Mouse (Mus musculus) CD4-positive, CD25-positive, alpha-beta regulatory T cell, adult 9 weeks (primary cell): ENCODE measurements around the gene Dlx4. TPM values are rescaled to one million over a fixed set of nuclear protein-coding genes. Genes with fewer than 3 reads are reported as not detected.

Experiments used
- polyA plus RNA-seq: library from polyadenylated mRNA; unstranded; fragments of 100-300 nt; shearing (Covaris generic); gene quantifications from one replicate; pipeline ENCODE4 v1.2.1, GENCODE M21; 2017

Gene Dlx4
- polyA plus RNA-seq = not detected

GRCm38 (mm10) chr11:95145851-95146403 lies at the start of gene Dlx4:
Gene Dlx4 (minus strand): TSS chr11:95146263.

GRCm38 (mm10) chr11:95119990-95120632 lies 26.0 kb downstream of the Dlx4 start, which contains the start of gene Dlx3:
Gene Dlx3 (plus strand): TSS chr11:95120119.

Other genes starting within 250 kb of the Dlx4 start
- 0.25 TPM for gene Col1a1, start 210.0 kb downstream of the Dlx4 start, polyA plus RNA-seq
- gene Hils1, start 178.7 kb downstream of the Dlx4 start, polyA plus RNA-seq = not detected
- gene Sgca, start 169.9 kb downstream of the Dlx4 start, polyA plus RNA-seq = not detected
- gene Ppp1r9b, start 155.2 kb downstream of the Dlx4 start, polyA plus RNA-seq = 11.5 TPM
- gene Samd14, start 136.4 kb downstream of the Dlx4 start, polyA plus RNA-seq = 0.46 TPM
- gene Pdk2, start 104.9 kb downstream of the Dlx4 start, polyA plus RNA-seq = 13.0 TPM
- 1.0 TPM for gene Itga3, start 69.5 kb downstream of the Dlx4 start, polyA plus RNA-seq
- gene Dlx3, start 26.1 kb downstream of the Dlx4 start, polyA plus RNA-seq = not detected
- not detected for gene Tac4, start 115.3 kb upstream of the Dlx4 start, polyA plus RNA-seq
- gene Kat7, start 164.0 kb upstream of the Dlx4 start, polyA plus RNA-seq = 126 TPM
- 21.2 TPM for gene Fam117a, start 190.8 kb upstream of the Dlx4 start, polyA plus RNA-seq
- 70.8 TPM for gene Slc35b1, start 238.4 kb upstream of the Dlx4 start, polyA plus RNA-seq